Mouse (Mus musculus) hindbrain, embryonic 15.5 days (tissue): Measurements from ENCODE around the gene Mpnd. TPM values are rescaled to one million over a fixed set of nuclear protein-coding genes. Genes with fewer than 3 reads are reported as not detected.

Experiments
- ATAC-seq: fragments of 200-750 bp; cut with Nextera tagmentation; 2 replicates; pipeline ENCODE4 v1.8.0; 2017; ENCODE audit warnings: low read depth, moderate number of reproducible peaks, moderate TSS enrichment; ENCODE audit not compliant: low FRiP score
- H3K27ac ChIP-seq: fragments of 300-500 bp; sonication (generic); replicated peaks from 2 replicates; pipeline ENCODE4 v1.5.1; 2015; ENCODE audit warnings: mild to moderate bottlenecking, inconsistent platforms
- H3K27me3 ChIP-seq: fragments of 300-500 bp; sonication (generic); 2 replicates; pipeline ENCODE4 v1.6.1; 2015; ENCODE audit warnings: control low read depth, inconsistent platforms
- H3K36me3 ChIP-seq: fragments of 300-500 bp; sonication (generic); 2 replicates; pipeline ENCODE4 v1.6.1; 2015; ENCODE audit warnings: control low read depth, inconsistent platforms
- H3K4me1 ChIP-seq: fragments of 300-500 bp; sonication (generic); replicated peaks from 2 replicates; pipeline ENCODE4 v1.6.1; 2015; ENCODE audit warnings: control low read depth, inconsistent platforms
- H3K4me2 ChIP-seq: fragments of 300-500 bp; sonication (generic); 2 replicates; pipeline ENCODE4 v1.6.1; 2015; ENCODE audit warnings: moderate library complexity, mild to moderate bottlenecking, inconsistent platforms
- H3K4me3 ChIP-seq: fragments of 300-500 bp; sonication (generic); 2 replicates; pipeline ENCODE4 v1.5.1; 2015; ENCODE audit warnings: mild to moderate bottlenecking, inconsistent platforms
- H3K9ac ChIP-seq: fragments of 300-500 bp; sonication (generic); 2 replicates; pipeline ENCODE4 v1.6.1; 2015; ENCODE audit warnings: inconsistent platforms
- H3K9me3 ChIP-seq: fragments of 300-500 bp; sonication (generic); 2 replicates; pipeline ENCODE4 v1.6.1; 2016; ENCODE audit warnings: control low read depth, inconsistent platforms
- WGBS: fragments of 180-500 bp; shearing (Covaris S2); methylation state at CpG from one replicate; pipeline ENCODE4 v1.1.7; 2015; 5-methylcytosine and 5-hydroxymethylcytosine counted together
- polyA plus RNA-seq: library from polyadenylated mRNA; unstranded; fragments of >200 nt; fragmentation: Nextera tagmentation; extraction: Ambion mirVana; gene quantifications from 2 replicates; pipeline ENCODE4 v1.2.1, GENCODE M21; 2015

The Mpnd gene
- polyA plus RNA-seq: 145 and 149 TPM in 2 replicates

GRCm38 (mm10) chr17:56005415-56006061, at the start of gene Mpnd, which contains the start of gene Stap2:
TSS of gene Mpnd (plus strand) at chr17:56005711.
TSS of gene Stap2 (minus strand) at chr17:56005584.
- no peak within 1 kb of the TSS for H3K4me2 ChIP-seq

GRCm38 (mm10) chr17:55956129-55956528, 49.4 kb upstream of the Mpnd start:
- Histone ChIP-seq H3K27me3 (no peaks in the 10 kb centered on the region), H3K36me3 (no peaks in the 10 kb centered on the region), H3K9ac (peak overlapping the region; percentile 31), H3K4me3 (peak overlapping the region; percentile 46), H3K27ac (peak overlapping the region; percentile 70), H3K4me2 (peak overlapping the region; percentile 64), H3K9me3 (no peaks in the 10 kb centered on the region), H3K4me1 (peaks cover 32% of the 10 kb centered on the region)
- ATAC-seq: peak; percentile 55
- WGBS: 0% methylated on average over 25 of the region's 26 CpGs

More at GRCm38 (mm10) chr17:56005415-56006061, at the start of gene Mpnd, which contains the start of gene Stap2:
- Histone ChIP-seq H3K9me3 (no peaks in the 10 kb centered on the region), H3K36me3 (no peaks in the 10 kb centered on the region), H3K27me3 (0 out of 2 replicates have a peak, but pooled peaks cover 4% of the 10 kb centered on the region), H3K4me1 (peaks cover 18% of the 10 kb centered on the region), H3K27ac (no peak within 1 kb of the TSS), H3K4me3 (no peak within 1 kb of the TSS), H3K9ac (no peak within 1 kb of the TSS)
- WGBS: 64% methylated on average over 13 of the region's 13 CpGs
- no peak for ATAC-seq

GRCm38 (mm10) chr17:55956591-55956990, 48.9 kb upstream of the Mpnd start:
- H3K4me3 ChIP-seq: peak overlapping the region; percentile 46
- H3K9me3 ChIP-seq: no peaks in the 10 kb centered on the region
- H3K27me3 ChIP-seq: no peaks in the 10 kb centered on the region
- peak overlapping the region; percentile 70 for H3K27ac ChIP-seq
- H3K36me3 ChIP-seq: no peaks in the 10 kb centered on the region
- no peak; the same call in 1 of the 2 replicates for ATAC-seq
- H3K4me1 ChIP-seq: peaks cover 32% of the 10 kb centered on the region
- H3K9ac ChIP-seq: peak overlapping the region; percentile 31
- 35% methylated on average over 6 of the region's 6 CpGs for WGBS
- peak overlapping the region; percentile 64 for H3K4me2 ChIP-seq

GRCm38 (mm10) chr17:55957168-55957567, 48.3 kb upstream of the Mpnd start:
- Histone ChIP-seq H3K4me3 (peak overlapping the region; percentile 46; the same call in 1 of the 2 replicates), H3K27me3 (no peaks in the 10 kb centered on the region), H3K27ac (0 out of 2 replicates have a peak overlapping the region, but pooled peaks have one; percentile 23), H3K4me2 (peak overlapping the region; percentile 64), H3K36me3 (0 out of 2 replicates have a peak, but pooled peaks cover 4% of the 10 kb centered on the region), H3K4me1 (peaks cover 32% of the 10 kb centered on the region), H3K9me3 (no peaks in the 10 kb centered on the region), H3K9ac (0 out of 2 replicates have a peak overlapping the region, but pooled peaks have one; percentile 12)
- whole genome bisulfite sequencing: 12% methylated on average over 9 of the region's 9 CpGs
- peak; percentile 27; the same call in 1 of the 2 replicates for ATAC-seq

- H3K4me3 ChIP-seq: peak overlapping the region; percentile 65
- peak overlapping the region; percentile 77 for H3K4me2 ChIP-seq
- peak overlapping the region; percentile 58 for H3K9ac ChIP-seq
- no peaks in the 10 kb centered on the region for H3K9me3 ChIP-seq
- peak overlapping the region; percentile 97 for H3K27ac ChIP-seq
- ATAC-seq: no peak
- H3K27me3 ChIP-seq: no peaks in the 10 kb centered on the region
- 0 out of 2 replicates have a peak, but pooled peaks cover 6% of the 10 kb centered on the region for H3K36me3 ChIP-seq
- WGBS: 77% methylated on average over 13 of the region's 13 CpGs
- peaks cover 32% of the 10 kb centered on the region for H3K4me1 ChIP-seq
These were observed 47.6 kb upstream of the Mpnd start for GRCm38 (mm10) chr17:55957726-55958583.

- Histone ChIP-seq H3K9me3 (no peaks in the 10 kb centered on the region), H3K27ac (peak overlapping the region; percentile 97), H3K27me3 (no peaks in the 10 kb centered on the region), H3K9ac (peak overlapping the region; percentile 58), H3K4me1 (peaks cover 32% of the 10 kb centered on the region), H3K4me2 (peak overlapping the region; percentile 77), H3K4me3 (peak overlapping the region; percentile 65), H3K36me3 (0 out of 2 replicates have a peak, but pooled peaks cover 6% of the 10 kb centered on the region)
- WGBS: 33% methylated on average over 2 of the region's 2 CpGs
- ATAC-seq: no peak
These were observed 47.0 kb upstream of the Mpnd start for GRCm38 (mm10) chr17:55958584-55958886.

GRCm38 (mm10) chr17:55958918-55959728, 46.4 kb upstream of the Mpnd start, which contains the start of gene Yju2:
TSS of gene Yju2 (plus strand) at chr17:55959099.
- H3K9ac ChIP-seq: peak within 1 kb of the TSS; percentile 58
- peak within 1 kb of the TSS; percentile 97 for H3K27ac ChIP-seq
- peak within 1 kb of the TSS; percentile 65 for H3K4me3 ChIP-seq
- H3K9me3 ChIP-seq: no peaks in the 10 kb centered on the region
- 0 out of 2 replicates have a peak, but pooled peaks cover 6% of the 10 kb centered on the region for H3K36me3 ChIP-seq
- H3K4me2 ChIP-seq: peak within 1 kb of the TSS; percentile 77
- H3K27me3 ChIP-seq: no peaks in the 10 kb centered on the region
- WGBS: 0% methylated on average over 46 of the region's 46 CpGs
- peak; percentile 90 for ATAC-seq
- H3K4me1 ChIP-seq: peaks cover 32% of the 10 kb centered on the region

- Histone ChIP-seq H3K9me3 (no peaks in the 10 kb centered on the region), H3K4me1 (peaks cover 32% of the 10 kb centered on the region)
- 81% methylated on average over 10 of the region's 10 CpGs for WGBS
These were observed 45.4 kb upstream of the Mpnd start for GRCm38 (mm10) chr17:55959946-55960740.

GRCm38 (mm10) chr17:55960791-55961190, 44.7 kb upstream of the Mpnd start:
- no peak for ATAC-seq
- no peak overlapping the region for H3K4me2 ChIP-seq
- no peaks in the 10 kb centered on the region for H3K27me3 ChIP-seq
- peaks cover 15% of the 10 kb centered on the region for H3K36me3 ChIP-seq
- H3K4me3 ChIP-seq: no peak overlapping the region
- H3K27ac ChIP-seq: no peak overlapping the region
- H3K9me3 ChIP-seq: no peaks in the 10 kb centered on the region
- peaks cover 32% of the 10 kb centered on the region for H3K4me1 ChIP-seq
- H3K9ac ChIP-seq: no peak overlapping the region

More at GRCm38 (mm10) chr17:55959946-55960740, 45.4 kb upstream of the Mpnd start:
- Histone ChIP-seq H3K9ac (peak overlapping the region; percentile 28), H3K4me2 (peak overlapping the region; percentile 77), H3K27ac (peak overlapping the region; percentile 97), H3K36me3 (peaks cover 15% of the 10 kb centered on the region), H3K4me3 (peak overlapping the region; percentile 65), H3K27me3 (no peaks in the 10 kb centered on the region)
- no peak for ATAC-seq

GRCm38 (mm10) chr17:55961631-55962030, 43.9 kb upstream of the Mpnd start:
- H3K4me2 ChIP-seq: no peak overlapping the region
- ATAC-seq: no peak
- no peak overlapping the region for H3K27ac ChIP-seq
- no peak overlapping the region for H3K9ac ChIP-seq
- H3K4me1 ChIP-seq: peaks cover 27% of the 10 kb centered on the region
- WGBS: 99% methylated on average over 7 of the region's 7 CpGs
- H3K9me3 ChIP-seq: no peaks in the 10 kb centered on the region
- H3K4me3 ChIP-seq: no peak overlapping the region
- peaks cover 15% of the 10 kb centered on the region for H3K36me3 ChIP-seq
- no peaks in the 10 kb centered on the region for H3K27me3 ChIP-seq

- WGBS: 85% methylated on average over 14 of the region's 14 CpGs
- no peak overlapping the region for H3K9ac ChIP-seq
These were observed 42.3 kb upstream of the Mpnd start for GRCm38 (mm10) chr17:55963171-55963570.

More at GRCm38 (mm10) chr17:55963171-55963570, 42.3 kb upstream of the Mpnd start:
- Histone ChIP-seq H3K4me3 (no peak overlapping the region), H3K27me3 (no peaks in the 10 kb centered on the region), H3K27ac (no peak overlapping the region), H3K4me2 (no peak overlapping the region), H3K9me3 (no peaks in the 10 kb centered on the region), H3K4me1 (peaks cover 16% of the 10 kb centered on the region), H3K36me3 (peaks cover 24% of the 10 kb centered on the region)
- no peak for ATAC-seq
